Mouse (Mus musculus) bone marrow macrophage, adult 2 months (primary cell): ENCODE measurements around the gene Svep1.

Experiments used
- CTCF ChIP-seq: IDR thresholded peaks from 2 replicates; pipeline ENCODE4 v1.5.1; 2012; ENCODE audit warnings: low read depth, mild to moderate bottlenecking, low read length, moderate library complexity
- POLR2A ChIP-seq: IDR thresholded peaks from 2 replicates; pipeline ENCODE4 v1.6.1; 2012; ENCODE audit warnings: mild to moderate bottlenecking, low read depth, low read length, borderline replicate concordance

DNA sequence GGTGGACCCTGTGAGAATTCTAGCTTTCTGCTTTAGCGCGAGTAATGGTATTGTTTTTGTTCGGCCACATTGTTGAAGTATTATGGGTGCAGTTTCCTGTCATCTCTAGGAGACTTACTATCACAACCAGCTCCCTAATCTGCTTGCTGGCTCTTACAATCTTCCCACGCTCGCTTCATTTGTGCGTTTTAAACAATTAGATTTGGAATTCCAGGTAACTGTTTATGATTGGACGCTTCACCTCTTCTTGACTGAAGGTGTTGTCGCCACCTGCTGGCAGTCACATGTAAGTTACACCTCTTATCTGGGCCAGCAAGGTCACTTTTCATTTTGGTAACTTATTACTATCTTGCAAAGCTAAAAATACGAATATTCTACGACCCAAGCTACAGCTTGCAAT, 127.0 kb downstream of the Svep1 start:
- TF ChIP-seq CTCF (no peak), POLR2A (no peak)
